Mouse (Mus musculus) lung, postnatal 0 days (tissue): ENCODE results near the gene Map1lc3b. TPM values are rescaled to one million over a fixed set of nuclear protein-coding genes. Genes with fewer than 3 reads are reported as not detected.

ENCODE experiments used
- ATAC-seq: fragments of 200-750 bp; cut with Nextera tagmentation; 2 replicates; pipeline ENCODE4 v1.8.0; 2017; ENCODE audit warnings: moderate library complexity
- DNase-seq: peaks from one replicate; pipeline ENCODE4 v3.0.0-alpha.2; 2016; ENCODE audit warnings: low spot score
- H3K27ac ChIP-seq: fragments of 300-500 bp; sonication (generic); 2 replicates; pipeline ENCODE4 v1.5.1; 2014; ENCODE audit warnings: antibody characterized with exemption, mild to moderate bottlenecking, low read length, mixed read lengths
- H3K27me3 ChIP-seq: fragments of 300-500 bp; sonication (generic); replicated peaks from 2 replicates; pipeline ENCODE4 v1.6.1; 2014; ENCODE audit warnings: low read length, mixed read lengths; ENCODE audit not compliant: insufficient read depth
- H3K36me3 ChIP-seq: fragments of 300-500 bp; sonication (generic); 2 replicates; pipeline ENCODE4 v1.6.1; 2014; ENCODE audit warnings: low read length, mixed read lengths; ENCODE audit not compliant: insufficient read depth
- H3K4me1 ChIP-seq: fragments of 300-500 bp; sonication (generic); 2 replicates; pipeline ENCODE4 v1.6.1; 2014; ENCODE audit warnings: antibody characterized with exemption, low read depth, low read length, mixed read lengths; ENCODE audit not compliant: insufficient read depth
- H3K4me2 ChIP-seq: fragments of 300-500 bp; sonication (generic); replicated peaks from 2 replicates; pipeline ENCODE4 v1.6.1; 2014; ENCODE audit warnings: low read depth, mild to moderate bottlenecking, low read length, moderate library complexity, mixed read lengths
- H3K4me3 ChIP-seq: fragments of 300-500 bp; sonication (generic); 2 replicates; pipeline ENCODE4 v1.5.1; 2014; ENCODE audit warnings: low read depth, low read length
- H3K9ac ChIP-seq: fragments of 300-500 bp; sonication (generic); replicated peaks from 2 replicates; pipeline ENCODE4 v1.6.1; 2014; ENCODE audit warnings: low read depth, mild to moderate bottlenecking
- H3K9me3 ChIP-seq: fragments of 300-500 bp; sonication (generic); 2 replicates; pipeline ENCODE4 v1.6.1; 2016; ENCODE audit warnings: low read length, mixed read lengths
- CTCF ChIP-seq: IDR thresholded peaks from 2 replicates; pipeline ENCODE4 v1.5.1; 2016; ENCODE audit warnings: antibody characterized with exemption, mild to moderate bottlenecking
- EP300 ChIP-seq: IDR thresholded peaks from 2 replicates; pipeline ENCODE4 v1.6.1; 2016; ENCODE audit warnings: antibody characterized with exemption, mild to moderate bottlenecking, control low read depth
- WGBS: fragments of 180-500 bp; shearing (Covaris S2); extraction: QIAGEN DNeasy Blood & Tissue Kit; methylation state at CpG from one replicate; pipeline ENCODE4 v1.1.7; 2014; 5-methylcytosine and 5-hydroxymethylcytosine counted together
- polyA plus RNA-seq: library from polyadenylated mRNA; unstranded; fragments of >200 nt; fragmentation: Nextera tagmentation; extraction: Ambion mirVana; gene quantifications from 2 replicates; pipeline ENCODE4 v1.2.1, GENCODE M21; 2015

Map1lc3b gene
- polyA plus RNA-seq, 1 experiment from 2014 or later: 449 TPM

DNA sequence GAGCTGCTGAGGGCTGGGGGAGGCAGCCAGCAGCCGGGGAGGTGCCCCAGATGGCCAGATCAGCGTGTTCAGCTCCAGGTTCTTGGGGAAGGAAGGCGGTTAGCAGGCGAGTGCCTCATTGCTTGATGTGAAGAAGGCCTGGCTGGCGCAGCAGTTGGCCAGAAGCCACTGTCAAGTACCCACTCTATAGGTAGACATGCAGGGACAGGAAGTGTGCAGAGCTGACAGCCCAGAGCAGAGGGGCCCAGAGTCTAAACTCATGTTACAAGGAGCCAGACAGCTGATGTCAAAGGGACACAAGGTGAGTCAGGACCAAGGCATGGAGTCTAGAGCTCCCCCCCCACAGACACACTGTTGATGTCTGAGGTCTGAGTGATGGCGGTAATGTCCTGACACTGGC, 40.1 kb upstream of the Map1lc3b start:
- Histone ChIP-seq H3K36me3 (peaks cover 17% of the 10 kb centered on the region), H3K9me3 (no peaks in the 10 kb centered on the region), H3K27ac (no peak overlapping the region), H3K4me1 (no peaks in the 10 kb centered on the region), H3K27me3 (no peaks in the 10 kb centered on the region), H3K4me2 (no peak overlapping the region), H3K9ac (no peak overlapping the region), H3K4me3 (no peak overlapping the region)
- peak; percentile 55 for ATAC-seq
- TF ChIP-seq EP300 (no peak), CTCF (no peak)
- peak; percentile 34 for DNase-seq
- 56% methylated on average over 6 of the region's 6 CpGs for WGBS

DNA sequence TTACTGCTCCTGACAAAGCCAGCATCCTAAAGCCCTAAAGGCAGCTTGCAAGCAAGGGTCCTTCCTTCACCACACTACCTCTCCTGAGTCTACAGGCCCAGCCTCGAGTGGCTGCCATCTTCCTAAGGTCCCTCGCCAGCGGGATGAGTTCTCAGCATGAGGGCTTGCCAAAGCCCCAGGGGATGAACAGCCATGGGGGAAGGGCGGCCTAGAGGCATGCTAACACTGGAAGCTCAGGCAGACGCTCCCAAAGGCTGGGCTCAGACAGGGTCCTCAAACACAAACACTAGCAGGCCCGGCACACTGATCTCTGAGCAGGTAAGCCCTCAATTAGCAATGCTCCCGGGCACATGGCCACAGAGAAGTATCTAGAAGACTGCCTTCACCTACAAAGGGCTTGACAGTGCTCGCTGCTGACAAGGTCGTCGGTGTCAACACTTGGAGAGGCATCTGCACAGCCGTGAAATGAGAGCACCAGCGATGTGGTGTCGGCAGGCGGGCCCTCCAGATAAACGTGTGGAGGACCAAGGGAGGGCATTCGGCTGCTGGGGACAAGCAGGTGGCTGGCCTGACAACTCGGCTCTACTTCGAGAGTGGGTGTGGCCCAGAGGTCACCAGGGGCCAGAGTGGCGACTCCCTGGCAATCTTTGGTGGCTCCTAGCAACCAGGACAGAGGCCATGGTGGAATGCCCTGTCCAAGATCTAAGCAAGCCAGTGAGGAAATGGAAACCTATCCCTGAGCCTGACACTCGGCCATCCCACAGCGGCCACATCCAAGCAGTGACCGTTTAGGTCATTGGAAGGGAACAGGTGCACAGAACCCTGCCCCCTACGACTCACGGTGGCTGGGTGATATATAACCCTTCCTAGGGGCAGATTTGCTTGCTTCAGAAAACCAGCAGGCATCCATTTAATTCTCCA, 38.8 kb upstream of the Map1lc3b start:
- TF ChIP-seq EP300 (no peak), CTCF (no peak)
- Histone ChIP-seq H3K9ac (no peak overlapping the region), H3K4me1 (no peaks in the 10 kb centered on the region), H3K27me3 (no peaks in the 10 kb centered on the region), H3K4me3 (no peak overlapping the region), H3K27ac (no peak overlapping the region), H3K36me3 (peaks cover 17% of the 10 kb centered on the region), H3K4me2 (no peak overlapping the region), H3K9me3 (no peaks in the 10 kb centered on the region)
- DNase-seq: no peak
- ATAC-seq: no peak
- WGBS: 58% methylated on average over 24 of the region's 24 CpGs

DNA sequence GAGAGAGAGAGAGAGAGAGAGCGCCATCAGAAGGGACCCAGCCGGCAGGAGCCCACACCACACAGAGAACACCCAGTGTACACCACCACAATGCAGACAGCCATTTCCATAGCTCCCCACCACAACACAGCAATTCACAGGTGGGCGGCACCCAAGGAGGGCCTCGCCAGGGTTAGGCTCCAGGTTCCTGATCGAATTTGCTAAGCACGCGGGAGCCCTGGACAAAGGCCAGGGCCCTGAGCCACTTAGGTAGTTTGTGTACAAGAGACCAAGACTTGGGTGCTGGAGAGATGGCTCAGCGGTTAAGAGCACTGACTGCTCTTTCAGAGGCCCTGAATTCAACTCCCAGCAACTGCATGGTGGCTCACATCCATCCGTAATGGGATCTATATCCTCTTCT, 37.7 kb upstream of the Map1lc3b start:
- Histone ChIP-seq H3K36me3 (peaks cover 17% of the 10 kb centered on the region), H3K4me2 (no peak overlapping the region), H3K4me1 (no peaks in the 10 kb centered on the region), H3K9ac (no peak overlapping the region), H3K4me3 (no peak overlapping the region), H3K27me3 (no peaks in the 10 kb centered on the region), H3K9me3 (no peaks in the 10 kb centered on the region), H3K27ac (no peak overlapping the region)
- TF ChIP-seq EP300 (no peak), CTCF (no peak)
- ATAC-seq (no peak), DNase-seq (no peak)
- 76% methylated on average over 9 of the region's 9 CpGs for WGBS

DNA sequence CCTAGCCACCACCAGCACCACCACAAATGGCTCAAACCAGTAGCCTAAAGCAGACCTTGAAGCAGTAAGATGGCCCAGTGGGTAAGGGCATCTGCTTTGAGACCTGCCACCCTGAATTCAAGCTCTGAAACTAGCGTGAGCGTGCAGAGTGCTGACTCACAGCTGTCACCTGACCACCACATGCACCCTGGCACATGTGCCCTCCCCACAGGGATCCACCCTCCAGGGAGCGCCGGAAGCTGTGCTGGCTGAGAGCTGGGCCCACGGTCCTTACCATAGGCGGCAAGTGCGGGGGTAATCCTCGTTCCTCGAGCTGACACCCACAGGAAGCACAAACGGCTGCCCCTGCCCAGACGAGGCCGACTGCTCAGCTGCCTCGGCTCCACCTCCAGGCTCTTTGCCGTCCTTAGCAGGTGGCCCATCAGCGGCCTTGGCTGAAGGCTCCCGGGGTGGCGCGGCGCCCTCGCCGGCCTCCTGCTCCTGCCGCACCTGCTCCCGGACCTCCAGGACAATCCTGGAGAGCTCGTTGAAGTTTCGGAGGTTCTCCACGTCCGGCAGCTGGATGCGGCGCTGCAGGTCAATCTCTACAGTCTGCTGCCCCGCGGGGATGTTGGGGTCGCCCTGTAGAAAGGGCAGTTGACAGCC, 36.2 kb upstream of the Map1lc3b start:
- Histone ChIP-seq H3K9me3 (no peaks in the 10 kb centered on the region), H3K4me3 (no peak overlapping the region), H3K4me1 (no peaks in the 10 kb centered on the region), H3K4me2 (no peak overlapping the region), H3K36me3 (peaks cover 17% of the 10 kb centered on the region), H3K27me3 (no peaks in the 10 kb centered on the region), H3K27ac (no peak overlapping the region), H3K9ac (no peak overlapping the region)
- WGBS: 95% methylated on average over 31 of the region's 32 CpGs
- TF ChIP-seq CTCF (no peak), EP300 (no peak)
- DNase-seq (no peak), ATAC-seq (no peak)

DNA sequence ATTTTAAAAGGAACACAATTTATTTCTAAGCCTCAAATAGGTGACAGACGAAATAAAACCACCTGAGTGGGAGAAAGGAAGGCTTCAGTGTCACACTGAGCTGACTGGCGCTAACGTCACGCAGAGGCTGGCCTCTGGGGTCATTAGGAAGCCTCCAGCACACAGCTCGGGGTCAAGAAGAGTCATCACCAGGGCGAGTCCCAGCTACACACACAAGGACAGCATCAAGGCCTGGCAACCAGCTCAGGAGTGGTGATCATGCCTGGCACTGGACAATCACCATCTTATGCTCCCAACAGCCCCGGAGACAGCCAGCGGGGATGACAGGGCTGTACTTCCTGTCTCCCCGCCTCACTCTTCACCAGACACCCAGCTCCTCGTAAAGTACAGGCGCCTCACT, 32.4 kb upstream of the Map1lc3b start:
- H3K9me3 ChIP-seq: no peaks in the 10 kb centered on the region
- no peaks in the 10 kb centered on the region; the same call in 1 of the 2 replicates for H3K4me1 ChIP-seq
- WGBS: 78% methylated on average over 11 of the region's 11 CpGs
- no peak overlapping the region for H3K27ac ChIP-seq
- H3K36me3 ChIP-seq: 0 out of 2 replicates have a peak, but pooled peaks cover 7% of the 10 kb centered on the region
- TF ChIP-seq CTCF: no peak
- no peak for TF ChIP-seq EP300
- DNase-seq (no peak), ATAC-seq (no peak)
- H3K9ac ChIP-seq: no peak overlapping the region
- no peak overlapping the region for H3K4me2 ChIP-seq
- H3K27me3 ChIP-seq: no peaks in the 10 kb centered on the region
- no peak overlapping the region for H3K4me3 ChIP-seq

DNA sequence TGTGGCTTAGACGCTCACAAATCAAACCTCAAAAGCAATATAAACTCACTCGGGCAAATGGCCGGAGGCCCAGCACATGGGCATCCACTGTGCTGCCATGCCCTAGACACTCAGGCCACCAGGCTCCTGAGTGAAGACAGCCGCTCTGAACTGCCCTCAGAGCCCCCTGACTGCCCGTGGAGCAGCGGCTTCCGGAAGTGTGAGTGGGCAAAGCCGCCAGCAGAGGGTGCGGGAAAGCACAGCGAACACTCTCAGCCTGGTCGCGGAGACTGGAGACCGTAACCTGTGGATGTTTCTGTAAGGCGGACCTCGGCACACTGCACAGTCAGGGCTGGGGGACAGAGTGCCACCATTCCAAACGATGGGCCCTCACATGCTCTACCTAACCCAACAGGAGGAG, 31.6 kb upstream of the Map1lc3b start:
- no peak overlapping the region for H3K9ac ChIP-seq
- H3K36me3 ChIP-seq: 0 out of 2 replicates have a peak, but pooled peaks cover 7% of the 10 kb centered on the region
- WGBS: 83% methylated on average over 16 of the region's 16 CpGs
- no peak overlapping the region for H3K4me3 ChIP-seq
- TF ChIP-seq EP300 (no peak), CTCF (0 out of 2 replicates have a peak, but pooled peaks have one; percentile 11)
- no peaks in the 10 kb centered on the region for H3K27me3 ChIP-seq
- no peak for ATAC-seq
- H3K27ac ChIP-seq: no peak overlapping the region
- H3K9me3 ChIP-seq: no peaks in the 10 kb centered on the region
- H3K4me2 ChIP-seq: no peak overlapping the region
- no peak for DNase-seq
- no peaks in the 10 kb centered on the region; the same call in 1 of the 2 replicates for H3K4me1 ChIP-seq
